Mouse (Mus musculus): ENCODE measurements around the gene Cst3. TPM values are rescaled to one million over a fixed set of nuclear protein-coding genes. Genes with fewer than 3 reads are reported as not detected.
A peak's percentile ranks its signal among the peaks of the same experiment; 100 is the strongest.

Gene Cst3
- polyA plus RNA-seq (2015; fragmentation: Nextera tagmentation; extraction: Ambion mirVana): 721 and 724 TPM in 2 replicates

- no peaks in the 10 kb centered on the region for H3K9me3 ChIP-seq (replicated peaks; ENCODE audit: control insufficient read depth, low read length)
- under 1% methylated on average over 19 of the region's 19 CpGs for WGBS
- peak within 1 kb of the TSS; percentile 92 for H3K9ac ChIP-seq (ENCODE audit: low read length)
- peak; percentile 93 for ATAC-seq (replicated peaks; ENCODE audit: extremely low read depth, insufficient read depth, low FRiP score)
- peaks cover 52% of the 10 kb centered on the region for H3K4me1 ChIP-seq (ENCODE audit: control insufficient read depth, insufficient read depth, low read length)
- peak within 1 kb of the TSS; percentile 95 for H3K27ac ChIP-seq (ENCODE audit: low read length)
- peak within 1 kb of the TSS; percentile 90 for H3K4me3 ChIP-seq (ENCODE audit: low read length)
- no peaks in the 10 kb centered on the region for H3K27me3 ChIP-seq (ENCODE audit: control insufficient read depth, insufficient read depth, low read length)
- H3K4me2 ChIP-seq (ENCODE audit: low read depth, low read length): peak within 1 kb of the TSS; percentile 89
- peaks cover 16% of the 10 kb centered on the region for H3K36me3 ChIP-seq (ENCODE audit: control insufficient read depth, insufficient read depth)
Observed at GRCm38 (mm10) chr2:148875335-148875811, at the start of gene Cst3. Gene Cst3 (minus strand): TSS chr2:148875692.

GRCm38 (mm10) chr2:148902286-148902685 is 26.8 kb upstream of the Cst3 start:
- no peaks in the 10 kb centered on the region for H3K4me1 ChIP-seq (ENCODE audit: control insufficient read depth, insufficient read depth, low read length)
- H3K9me3 ChIP-seq (replicated peaks; ENCODE audit: control insufficient read depth, low read length): no peaks in the 10 kb centered on the region
- peak; percentile 80 for ATAC-seq (replicated peaks; ENCODE audit: extremely low read depth, insufficient read depth, low FRiP score)
- H3K27ac ChIP-seq (ENCODE audit: low read length): no peak overlapping the region
- H3K36me3 ChIP-seq (ENCODE audit: control insufficient read depth, insufficient read depth): no peaks in the 10 kb centered on the region
- 5% methylated on average over 5 of the region's 5 CpGs for WGBS
- H3K9ac ChIP-seq (ENCODE audit: low read length): no peak overlapping the region
- H3K4me2 ChIP-seq (ENCODE audit: low read depth, low read length): peak overlapping the region; percentile 39
- no peaks in the 10 kb centered on the region for H3K27me3 ChIP-seq (ENCODE audit: control insufficient read depth, insufficient read depth, low read length)
- no peak overlapping the region for H3K4me3 ChIP-seq (ENCODE audit: low read length)

DNA sequence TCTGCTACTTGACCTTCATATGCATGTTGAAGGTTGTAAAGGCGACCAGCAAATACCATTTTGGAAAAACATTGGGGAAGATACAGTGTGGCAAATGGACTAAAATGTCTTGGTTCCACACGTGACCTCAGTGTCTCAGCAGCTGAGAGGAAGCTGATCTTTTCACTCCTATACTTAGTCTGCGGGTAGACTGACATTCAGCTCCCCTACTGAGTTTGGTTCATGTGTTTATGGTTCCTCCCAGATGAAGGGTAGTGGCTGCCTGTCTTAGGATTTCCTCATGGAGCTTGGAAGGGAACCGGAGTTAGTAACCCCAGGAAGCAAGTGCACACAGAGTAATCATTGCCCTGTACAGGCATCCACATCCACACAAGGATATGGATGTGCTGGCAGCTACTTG is 24.8 kb upstream of the Cst3 start:
- Histone ChIP-seq H3K9me3 (replicated peaks; ENCODE audit: control insufficient read depth, low read length) (no peaks in the 10 kb centered on the region), H3K9ac (ENCODE audit: low read length) (no peak overlapping the region), H3K4me2 (ENCODE audit: low read depth, low read length) (no peak overlapping the region), H3K27ac (ENCODE audit: low read length) (no peak overlapping the region), H3K4me1 (ENCODE audit: control insufficient read depth, insufficient read depth, low read length) (0 out of 2 replicates have a peak, but pooled peaks cover 3% of the 10 kb centered on the region), H3K4me3 (ENCODE audit: low read length) (no peak overlapping the region), H3K36me3 (ENCODE audit: control insufficient read depth, insufficient read depth) (no peaks in the 10 kb centered on the region), H3K27me3 (ENCODE audit: control insufficient read depth, insufficient read depth, low read length) (no peaks in the 10 kb centered on the region)
- 65% methylated on average over 4 of the region's 4 CpGs for WGBS
- ATAC-seq (replicated peaks; ENCODE audit: extremely low read depth, insufficient read depth, low FRiP score): no peak

DNA sequence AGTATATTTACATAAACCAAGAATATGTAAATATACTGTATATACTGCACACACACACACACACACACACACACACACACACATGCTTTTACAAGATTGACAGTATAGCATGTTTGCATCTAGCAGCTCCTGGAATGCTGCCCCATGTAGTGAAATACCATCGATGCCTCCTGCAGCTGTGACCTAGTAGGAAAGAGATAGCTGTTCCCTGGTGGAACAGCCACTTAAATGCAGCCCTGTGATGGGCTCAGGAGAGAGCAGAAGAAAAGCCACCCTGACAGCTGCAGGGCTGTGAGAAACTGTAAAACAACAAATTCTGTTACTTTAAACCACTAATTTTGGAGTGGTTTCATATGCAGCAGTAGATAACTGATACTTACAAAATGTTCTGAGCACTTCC is 20.7 kb upstream of the Cst3 start:
- H3K9me3 ChIP-seq (replicated peaks; ENCODE audit: control insufficient read depth, low read length): no peaks in the 10 kb centered on the region
- no peaks in the 10 kb centered on the region for H3K36me3 ChIP-seq (ENCODE audit: control insufficient read depth, insufficient read depth)
- 26% methylated on average over 1 of the region's 1 CpGs for WGBS
- no peak overlapping the region for H3K4me3 ChIP-seq (ENCODE audit: low read length)
- no peak overlapping the region for H3K9ac ChIP-seq (ENCODE audit: low read length)
- no peak overlapping the region for H3K27ac ChIP-seq (ENCODE audit: low read length)
- no peaks in the 10 kb centered on the region for H3K27me3 ChIP-seq (ENCODE audit: control insufficient read depth, insufficient read depth, low read length)
- ATAC-seq (replicated peaks; ENCODE audit: extremely low read depth, insufficient read depth, low FRiP score): no peak
- 0 out of 2 replicates have a peak, but pooled peaks cover 3% of the 10 kb centered on the region for H3K4me1 ChIP-seq (ENCODE audit: control insufficient read depth, insufficient read depth, low read length)
- no peak overlapping the region for H3K4me2 ChIP-seq (ENCODE audit: low read depth, low read length)

- no peak overlapping the region for H3K9ac ChIP-seq (ENCODE audit: low read length)
- no peaks in the 10 kb centered on the region for H3K9me3 ChIP-seq (replicated peaks; ENCODE audit: control insufficient read depth, low read length)
- H3K36me3 ChIP-seq (ENCODE audit: control insufficient read depth, insufficient read depth): no peaks in the 10 kb centered on the region
- ATAC-seq (replicated peaks; ENCODE audit: extremely low read depth, insufficient read depth, low FRiP score): no peak
- H3K4me2 ChIP-seq (ENCODE audit: low read depth, low read length): no peak overlapping the region
- no peak overlapping the region for H3K27ac ChIP-seq (ENCODE audit: low read length)
- no peak overlapping the region for H3K4me3 ChIP-seq (ENCODE audit: low read length)
- H3K4me1 ChIP-seq (ENCODE audit: control insufficient read depth, insufficient read depth, low read length): peaks cover 8% of the 10 kb centered on the region; the same call in 1 of the 2 replicates
- no peaks in the 10 kb centered on the region for H3K27me3 ChIP-seq (ENCODE audit: control insufficient read depth, insufficient read depth, low read length)
Observed at GRCm38 (mm10) chr2:148893107-148893506, 17.6 kb upstream of the Cst3 start.

DNA sequence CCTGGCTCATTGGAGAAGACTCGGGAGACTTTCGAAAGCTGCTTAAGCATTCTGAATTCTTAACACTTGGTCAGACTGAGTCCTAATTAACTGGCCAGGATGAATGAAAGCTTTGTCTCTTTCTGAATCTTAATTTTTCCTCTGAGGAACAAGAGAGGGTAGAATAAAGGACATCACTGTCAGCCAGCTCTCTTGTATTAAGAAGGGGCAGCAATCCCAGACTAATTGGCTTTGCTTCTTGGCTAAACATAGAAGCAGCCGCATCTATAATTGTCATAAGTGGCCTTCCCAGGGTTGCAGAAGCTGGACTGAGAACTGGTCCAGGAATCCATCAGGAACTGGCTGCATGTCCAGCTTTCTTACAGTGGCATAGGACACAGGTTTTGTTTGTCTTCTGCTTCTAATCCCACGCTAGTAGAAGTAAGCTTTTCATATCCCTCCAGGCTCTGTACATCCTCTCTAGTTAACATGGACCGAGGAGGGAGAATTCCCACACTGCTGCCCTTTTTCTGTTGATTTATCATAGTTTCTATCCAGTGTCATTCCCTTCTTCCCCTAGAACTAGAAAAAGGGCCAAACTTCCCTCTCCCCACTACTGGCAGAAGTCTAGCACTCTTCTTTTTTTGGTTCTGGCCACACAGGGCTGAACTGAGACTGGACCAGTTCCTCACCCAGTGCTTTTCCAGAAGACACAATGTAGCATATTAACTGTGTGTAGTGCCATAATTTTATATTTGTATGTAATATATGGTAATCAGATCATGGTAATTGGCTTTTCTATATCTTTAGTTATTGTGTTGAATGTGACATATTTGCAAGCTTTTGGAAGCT is 14.7 kb upstream of the Cst3 start:
- Histone ChIP-seq H3K4me3 (ENCODE audit: low read length) (no peak overlapping the region), H3K9ac (ENCODE audit: low read length) (no peak overlapping the region), H3K27me3 (ENCODE audit: control insufficient read depth, insufficient read depth, low read length) (no peaks in the 10 kb centered on the region), H3K27ac (ENCODE audit: low read length) (peak overlapping the region; percentile 61), H3K36me3 (ENCODE audit: control insufficient read depth, insufficient read depth) (no peaks in the 10 kb centered on the region), H3K4me2 (ENCODE audit: low read depth, low read length) (no peak overlapping the region), H3K9me3 (replicated peaks; ENCODE audit: control insufficient read depth, low read length) (no peaks in the 10 kb centered on the region), H3K4me1 (ENCODE audit: control insufficient read depth, insufficient read depth, low read length) (peaks cover 5% of the 10 kb centered on the region)
- 0 out of 2 replicates have a peak, but pooled peaks have one; percentile 60 for ATAC-seq (replicated peaks; ENCODE audit: extremely low read depth, insufficient read depth, low FRiP score)
- 52% methylated on average over 5 of the region's 5 CpGs for WGBS

DNA sequence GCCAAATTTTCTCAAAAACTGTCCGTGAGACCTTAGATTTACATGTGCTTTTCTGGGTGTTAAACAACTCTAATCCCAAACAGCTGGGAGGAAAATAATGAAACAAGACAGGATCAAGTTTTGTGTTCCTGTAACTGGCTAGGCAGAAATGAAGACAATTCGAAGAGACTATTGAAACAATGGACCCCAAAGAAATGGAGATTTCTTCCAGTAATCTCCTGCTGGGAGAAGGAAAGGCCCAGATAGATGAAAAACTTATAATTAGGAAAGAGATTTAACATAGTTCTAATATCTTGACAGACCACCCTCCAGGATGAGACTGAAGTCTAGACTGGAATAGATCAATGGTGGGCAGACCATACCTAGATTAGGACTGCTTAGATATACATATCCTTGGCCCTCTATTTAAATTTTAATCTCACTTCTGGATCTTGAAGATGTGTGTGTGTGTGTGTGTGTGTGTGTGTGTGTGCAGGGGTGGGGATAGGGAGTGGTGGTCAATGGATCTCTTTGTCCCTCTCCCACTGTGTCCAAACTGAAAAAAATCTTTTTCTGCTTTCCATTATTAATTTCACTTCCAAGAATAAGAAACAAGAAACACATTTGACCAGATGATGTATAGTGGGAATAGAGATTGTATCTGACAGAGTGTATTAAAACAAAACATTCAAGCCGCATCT is 14.0 kb upstream of the Cst3 start:
- peak overlapping the region; percentile 61; the same call in 1 of the 2 replicates for H3K27ac ChIP-seq (ENCODE audit: low read length)

DNA sequence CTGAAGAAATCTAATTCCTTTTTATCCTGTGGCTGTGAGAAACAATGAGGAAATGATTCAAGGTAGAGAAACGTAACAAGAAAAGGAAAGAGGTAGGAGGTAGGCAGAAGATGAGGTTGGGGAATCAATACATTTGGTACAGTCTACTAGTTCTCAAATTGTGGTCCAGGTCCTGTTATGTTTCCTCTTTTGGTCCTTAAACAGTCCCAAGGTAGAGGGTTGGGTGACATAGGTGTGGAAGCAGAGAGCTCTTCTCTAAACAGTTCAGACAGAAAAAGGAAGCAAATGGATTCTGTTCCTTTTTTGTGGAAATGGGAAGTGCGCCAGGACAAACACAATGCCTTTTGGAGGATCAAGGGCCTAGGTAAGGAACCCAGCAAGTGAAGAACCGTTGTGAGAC is 13.4 kb upstream of the Cst3 start:
- H3K36me3 ChIP-seq (ENCODE audit: control insufficient read depth, insufficient read depth): no peaks in the 10 kb centered on the region
- no peaks in the 10 kb centered on the region for H3K27me3 ChIP-seq (ENCODE audit: control insufficient read depth, insufficient read depth, low read length)
- H3K9ac ChIP-seq (ENCODE audit: low read length): no peak overlapping the region
- no peak overlapping the region for H3K4me2 ChIP-seq (ENCODE audit: low read depth, low read length)
- no peak overlapping the region for H3K27ac ChIP-seq (ENCODE audit: low read length)
- 83% methylated on average over 3 of the region's 3 CpGs for WGBS
- ATAC-seq (replicated peaks; ENCODE audit: extremely low read depth, insufficient read depth, low FRiP score): no peak
- no peak overlapping the region for H3K4me3 ChIP-seq (ENCODE audit: low read length)
- H3K4me1 ChIP-seq (ENCODE audit: control insufficient read depth, insufficient read depth, low read length): peaks cover 10% of the 10 kb centered on the region
- H3K9me3 ChIP-seq (replicated peaks; ENCODE audit: control insufficient read depth, low read length): no peaks in the 10 kb centered on the region

More for the DNA sequence above, 14.0 kb upstream of the Cst3 start:
- Histone ChIP-seq H3K27me3 (ENCODE audit: control insufficient read depth, insufficient read depth, low read length) (no peaks in the 10 kb centered on the region), H3K4me1 (ENCODE audit: control insufficient read depth, insufficient read depth, low read length) (peaks cover 10% of the 10 kb centered on the region), H3K4me2 (ENCODE audit: low read depth, low read length) (no peak overlapping the region), H3K9ac (ENCODE audit: low read length) (no peak overlapping the region), H3K36me3 (ENCODE audit: control insufficient read depth, insufficient read depth) (no peaks in the 10 kb centered on the region), H3K9me3 (replicated peaks; ENCODE audit: control insufficient read depth, low read length) (no peaks in the 10 kb centered on the region), H3K4me3 (ENCODE audit: low read length) (no peak overlapping the region)
- WGBS: 72% methylated on average over 3 of the region's 3 CpGs
- 0 out of 2 replicates have a peak, but pooled peaks have one; percentile 14 for ATAC-seq (replicated peaks; ENCODE audit: extremely low read depth, insufficient read depth, low FRiP score)

GRCm38 (mm10) chr2:148884738-148885137 is 9.2 kb upstream of the Cst3 start:
- peak; percentile 83 for ATAC-seq (replicated peaks; ENCODE audit: extremely low read depth, insufficient read depth, low FRiP score)
- no peak overlapping the region for H3K4me2 ChIP-seq (ENCODE audit: low read depth, low read length)
- no peak overlapping the region for H3K9ac ChIP-seq (ENCODE audit: low read length)
- H3K27me3 ChIP-seq (ENCODE audit: control insufficient read depth, insufficient read depth, low read length): no peaks in the 10 kb centered on the region
- H3K4me1 ChIP-seq (ENCODE audit: control insufficient read depth, insufficient read depth, low read length): peaks cover 8% of the 10 kb centered on the region
- no peaks in the 10 kb centered on the region for H3K36me3 ChIP-seq (ENCODE audit: control insufficient read depth, insufficient read depth)
- no peak overlapping the region for H3K27ac ChIP-seq (ENCODE audit: low read length)
- H3K9me3 ChIP-seq (replicated peaks; ENCODE audit: control insufficient read depth, low read length): no peaks in the 10 kb centered on the region
- H3K4me3 ChIP-seq (ENCODE audit: low read length): no peak overlapping the region
